Mouse (Mus musculus) megakaryocyte progenitor cell, adult 5-6 weeks (primary cell): Measurements from ENCODE around the gene Olfr370. TPM values are rescaled to one million over a fixed set of nuclear protein-coding genes. Genes with fewer than 3 reads are reported as not detected.
"Not testable (repeated sequence)": the region's sequence is repeated elsewhere in the genome, so short reads cannot be mapped to it uniquely, and the experiment has no call there.

Source experiments
- ATAC-seq: replicated peaks from 2 replicates; pipeline ENCODE4 v1.8.0; 2016; ENCODE audit warnings: mild to moderate bottlenecking, moderate TSS enrichment, inconsistent platforms; ENCODE audit not compliant: poor library complexity
- total RNA-seq, 2 experiments: library from RNA; stranded (forward) in 1 of 2; stranded (reverse) in 1 of 2; fragments of 157-497, 149-512 nt in 1 of 2; fragments of 200-1000 nt in 1 of 2; gene quantifications; 2 replicates each; pipeline versions ENCODE4 v1.2.3 to v1.2.4; 2015 to 2017

Gene Olfr370
- total RNA-seq (2015) (not detected in 2 replicates), total RNA-seq (2017) (not detected in 2 replicates)

DNA sequence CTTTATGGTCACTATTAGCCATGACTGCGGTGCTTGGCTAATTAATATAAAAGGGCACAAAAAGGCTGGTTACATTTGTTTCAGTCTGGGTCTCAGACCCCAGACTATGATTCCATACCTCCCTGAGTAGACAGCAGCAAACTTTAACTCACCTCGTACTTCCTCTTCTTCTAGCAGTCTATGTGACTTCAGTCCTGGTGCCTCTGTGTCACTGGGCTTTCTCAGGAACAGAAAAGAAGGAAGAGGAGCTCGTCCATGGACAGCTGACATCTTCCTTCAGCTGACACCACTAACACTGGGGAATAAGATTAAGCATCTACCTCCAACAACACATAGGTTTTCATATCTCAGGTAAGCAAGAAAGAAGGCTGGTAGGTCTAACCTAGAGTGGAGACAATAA, at the start of gene Olfr370:
Olfr370 (plus strand) TSS at position 45 of the 400 bp plus-strand sequence.
- no peak for ATAC-seq

DNA sequence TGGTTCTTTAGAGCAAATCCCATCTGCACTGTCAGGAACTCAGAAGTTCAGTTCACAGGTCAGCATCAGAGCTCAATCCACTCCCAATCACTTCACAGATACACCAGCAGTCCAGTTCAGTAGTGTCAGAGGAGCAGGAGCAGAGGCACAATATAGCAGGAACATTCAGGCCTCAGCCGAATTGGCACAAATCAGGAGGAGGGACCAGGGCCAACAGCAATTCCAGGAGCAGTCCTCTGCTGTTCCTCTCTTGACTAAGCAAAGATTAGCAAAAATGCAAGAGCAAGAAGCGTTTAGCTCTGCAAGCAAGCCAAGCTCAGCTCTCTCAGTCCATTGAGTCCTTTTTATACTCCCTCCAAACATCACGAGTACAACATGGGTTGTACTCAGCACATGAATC, 23.9 kb upstream of the Olfr370 start:
- no peak for ATAC-seq

DNA sequence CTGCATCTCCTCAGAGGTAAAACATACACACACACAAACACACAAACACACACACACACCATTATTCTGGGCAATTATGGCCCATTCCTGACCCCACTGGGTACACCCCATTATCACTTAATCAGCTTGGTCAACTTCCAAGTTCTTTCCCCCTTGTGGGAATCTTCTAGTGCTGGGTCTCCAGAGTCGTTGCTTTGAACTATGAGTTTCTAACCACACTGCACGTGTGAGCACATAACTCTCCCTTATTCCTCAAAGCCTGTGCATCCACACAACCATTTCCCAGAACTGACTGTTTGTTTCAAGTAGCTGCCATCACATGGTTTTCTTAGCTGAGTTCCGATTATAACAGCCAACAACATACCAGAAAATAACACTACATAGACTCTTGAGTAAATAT, 15.1 kb upstream of the Olfr370 start:
- ATAC-seq = no peak

DNA sequence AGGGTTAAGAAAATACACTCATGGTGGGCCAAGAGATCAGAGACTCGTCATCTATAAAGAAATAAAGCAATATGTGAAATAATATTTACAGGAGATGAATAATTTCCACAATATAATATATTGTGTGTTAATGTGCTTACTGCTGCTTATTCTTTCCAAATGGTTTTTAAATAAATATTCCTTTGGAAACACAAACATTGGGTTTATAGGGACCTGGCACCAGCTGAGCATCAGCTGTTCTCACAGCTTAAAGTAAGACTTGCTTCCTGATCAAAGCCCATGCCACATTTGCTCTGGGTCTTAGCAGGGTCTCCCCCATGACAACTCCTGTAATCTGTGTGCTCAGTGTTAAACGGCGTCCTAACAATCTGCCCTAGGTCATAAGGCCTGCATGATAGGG, 14.7 kb upstream of the Olfr370 start:
- not testable (repeated sequence) for ATAC-seq

DNA sequence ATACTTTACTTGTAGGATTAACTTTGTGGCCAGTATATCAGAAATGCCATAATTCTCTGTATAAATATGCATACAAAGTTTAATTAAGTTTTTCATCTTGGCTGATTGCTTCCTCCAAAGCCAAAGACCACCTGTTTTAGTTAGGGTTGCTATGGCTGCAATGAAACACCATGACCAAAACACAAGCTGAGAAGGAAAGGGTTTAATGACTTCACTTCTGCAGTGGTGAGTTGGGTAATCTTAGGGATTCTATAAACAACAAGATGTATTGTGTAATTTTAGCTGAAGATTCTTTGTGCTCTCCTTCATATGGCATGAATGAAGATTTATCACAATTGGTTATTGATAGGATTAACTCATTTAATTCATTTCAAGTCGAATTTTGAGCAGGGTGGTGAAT, 14.3 kb upstream of the Olfr370 start:
- no peak for ATAC-seq

DNA sequence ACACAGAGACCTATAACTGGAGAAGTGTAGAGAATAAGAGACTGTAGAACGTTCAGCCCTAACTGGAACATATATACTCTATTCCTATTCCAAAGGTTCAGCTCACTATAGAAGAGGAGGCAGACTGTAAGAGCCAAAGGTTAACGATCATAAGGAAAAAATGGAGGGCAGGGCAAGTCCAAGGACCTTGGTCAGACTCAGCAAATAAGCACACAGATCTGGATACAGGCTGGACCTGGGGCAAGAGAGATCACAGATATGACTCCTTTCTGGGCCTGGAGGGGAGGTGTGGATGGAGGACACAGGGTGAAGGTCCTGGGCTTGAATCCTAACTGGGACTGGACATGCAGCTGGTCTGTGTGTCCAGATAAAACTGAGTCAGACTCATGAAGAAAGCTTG, 778 bp upstream of the Olfr370 start:
- ATAC-seq = no peak

DNA sequence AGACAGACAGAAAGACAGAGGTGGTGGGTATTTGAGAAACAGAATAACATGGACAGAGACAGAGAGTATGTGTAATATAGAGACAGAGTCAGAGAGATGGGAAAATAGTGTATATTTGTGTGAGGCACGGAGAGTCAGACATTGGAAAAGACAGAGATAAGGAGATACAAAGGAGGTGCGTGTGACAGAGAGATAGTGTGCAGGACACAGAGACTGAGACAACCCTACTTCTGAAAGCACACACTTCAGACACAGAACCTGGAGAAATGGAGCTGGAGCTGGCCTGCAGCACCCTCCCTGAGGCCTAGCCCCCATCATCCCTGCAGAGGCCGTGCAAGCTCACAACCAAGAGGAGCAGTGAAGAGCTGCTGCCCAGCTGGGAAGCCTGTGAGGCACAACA, 27.1 kb downstream of the Olfr370 start:
- ATAC-seq = peak; percentile 14

DNA sequence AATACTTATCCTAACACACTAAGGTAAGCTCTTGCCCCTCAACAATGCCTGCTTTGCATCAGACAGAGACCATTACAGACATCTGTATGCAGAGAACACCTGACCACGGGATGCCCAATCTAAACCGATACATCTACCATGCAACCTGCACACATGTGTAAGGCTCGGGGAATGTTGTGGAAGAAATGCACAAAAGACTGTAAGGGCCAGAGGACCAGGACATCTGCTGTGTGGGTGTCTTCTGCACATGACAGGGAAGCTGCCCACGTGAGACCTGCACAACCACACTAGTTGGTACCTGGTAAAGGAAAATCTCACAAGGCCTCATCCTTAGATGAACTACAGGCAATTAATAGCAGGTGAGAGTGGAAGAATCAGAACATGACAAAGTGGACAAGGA, 27.7 kb downstream of the Olfr370 start:
- no peak for ATAC-seq

DNA sequence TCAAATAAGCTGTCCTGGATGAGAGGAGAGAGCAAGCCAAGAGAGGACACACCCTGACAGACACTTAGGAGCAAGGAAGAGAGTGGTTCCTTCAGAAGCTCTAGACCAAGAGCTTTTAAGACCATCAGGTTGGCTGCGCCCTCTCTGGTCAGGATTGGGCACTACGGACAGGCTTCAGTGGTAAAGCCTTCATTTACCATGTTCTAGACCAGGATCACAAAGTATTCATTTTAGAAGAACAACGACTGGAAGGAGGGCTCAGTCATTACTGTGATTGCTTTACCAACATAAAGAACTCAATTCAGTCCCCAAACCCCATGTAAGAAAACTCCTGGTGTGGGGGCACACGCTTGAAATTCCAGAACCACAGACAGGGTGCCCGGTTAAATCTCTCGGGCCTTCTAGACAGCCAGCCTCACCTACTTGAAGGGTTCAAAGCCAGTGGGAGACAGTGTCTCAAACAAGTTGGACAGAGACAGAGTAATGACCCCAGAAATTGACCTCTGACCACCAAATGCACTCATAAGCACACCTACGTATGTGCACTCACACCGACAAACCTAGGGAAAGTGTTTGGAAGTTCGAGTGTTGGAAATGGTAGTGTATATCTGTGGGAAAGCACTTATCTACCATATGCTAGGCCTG, 30.3 kb downstream of the Olfr370 start:
- peak; percentile 58 for ATAC-seq

DNA sequence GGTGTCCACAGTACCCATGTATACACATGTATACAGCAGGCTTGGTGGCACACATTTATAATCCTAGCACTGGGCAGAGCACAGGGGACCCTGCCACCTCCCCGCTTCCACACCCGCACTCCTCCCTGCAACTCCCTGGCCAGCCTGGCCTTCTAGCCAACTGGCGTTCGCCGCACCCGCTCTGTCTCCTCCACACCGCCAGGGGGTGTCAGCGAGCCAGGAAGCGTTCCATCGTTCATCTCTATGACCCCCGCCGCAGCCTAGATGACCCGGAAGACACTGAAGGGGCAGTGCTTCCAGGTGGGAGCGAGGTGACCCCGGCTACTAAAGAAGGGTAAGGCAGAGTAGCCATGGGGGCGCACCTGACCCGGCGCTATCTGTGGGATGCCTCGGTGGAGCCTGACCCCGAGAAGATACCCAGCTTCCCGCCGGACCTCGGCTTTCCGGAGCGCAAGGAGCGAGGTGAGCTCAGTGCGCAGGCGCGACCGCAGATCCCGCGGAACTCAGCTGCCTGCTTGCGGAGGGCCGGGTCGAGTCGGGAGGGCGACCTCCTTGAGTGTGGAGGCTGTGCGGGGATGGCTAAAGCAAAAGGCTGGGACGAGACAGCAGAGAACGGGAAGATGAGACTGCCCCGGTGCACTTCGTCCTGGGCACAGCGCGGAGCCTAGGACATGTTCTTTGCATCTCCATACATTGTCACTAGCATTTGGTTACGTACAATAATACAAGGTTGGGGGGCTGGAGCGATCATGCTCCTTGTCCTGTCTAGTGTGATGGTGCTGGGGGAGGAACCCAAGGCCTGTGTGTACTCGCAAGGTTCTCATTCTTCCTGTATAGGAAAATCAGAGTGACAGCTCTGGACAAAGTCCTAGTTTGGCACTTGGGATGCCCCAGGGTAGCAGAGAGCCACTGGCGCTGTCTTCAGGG, 31.2 kb downstream of the Olfr370 start, which contains the start of gene Ndufb7:
Ndufb7 (plus strand) TSS at position 203 of the 927 bp plus-strand sequence.
- ATAC-seq = peak; percentile 89

DNA sequence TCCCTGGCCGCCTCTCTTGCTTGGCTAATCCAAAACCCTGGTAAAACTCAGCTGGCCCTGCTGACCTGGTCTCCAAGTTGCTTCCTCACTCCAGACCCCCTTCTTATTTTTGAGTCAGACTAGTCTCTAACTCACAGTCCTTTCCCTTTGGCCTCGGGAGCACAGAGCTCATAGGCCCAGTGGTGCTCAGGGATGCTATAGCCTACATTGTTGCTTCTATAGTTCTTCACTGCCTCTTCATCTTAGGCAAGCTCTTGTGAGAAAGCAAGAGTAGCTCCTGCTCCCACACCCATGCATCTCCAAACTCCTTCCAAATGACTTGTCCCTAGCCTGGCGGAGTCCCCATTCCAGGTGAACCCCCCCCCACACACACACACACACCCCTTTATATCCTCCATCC, 32.1 kb downstream of the Olfr370 start:
- ATAC-seq = no peak

DNA sequence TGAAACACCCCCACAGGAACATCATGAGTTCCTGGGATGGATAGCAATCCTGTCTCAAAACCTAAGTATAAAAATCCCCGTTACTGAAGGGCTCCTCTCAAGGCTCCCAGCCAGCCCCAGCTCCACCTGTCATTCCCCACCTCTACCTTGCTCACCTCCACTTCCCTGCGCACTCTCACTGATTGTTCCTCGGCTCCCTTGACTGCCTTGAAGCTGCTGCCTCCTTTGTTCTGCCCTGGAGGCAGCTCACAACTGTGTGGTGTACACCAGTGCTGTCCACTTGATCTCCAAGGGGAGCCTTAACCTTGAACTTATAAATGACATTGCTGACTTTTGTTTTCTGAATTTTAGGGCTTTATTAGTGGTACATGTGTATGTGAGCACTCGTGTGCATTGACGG, 32.5 kb downstream of the Olfr370 start:
- no peak for ATAC-seq

DNA sequence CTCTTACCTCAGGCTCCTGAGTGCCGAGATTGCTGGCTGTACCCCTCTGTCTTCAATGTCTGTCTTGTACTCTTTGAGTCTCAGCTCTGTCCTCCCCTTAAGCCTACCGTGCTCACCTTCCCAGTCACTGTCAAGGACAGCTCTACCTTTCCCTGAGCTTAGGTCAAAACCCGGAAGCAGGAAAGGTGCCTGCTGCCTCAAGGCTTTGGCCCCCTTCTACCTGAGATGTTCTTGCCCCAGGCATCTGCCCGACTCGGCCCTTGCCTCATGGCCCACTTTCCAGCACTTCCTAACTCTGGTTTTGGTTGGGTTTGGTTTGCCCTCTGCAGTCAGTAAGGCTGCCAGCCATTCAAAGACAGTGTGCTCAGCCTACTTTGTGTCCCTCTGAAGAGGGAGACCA, 33.2 kb downstream of the Olfr370 start:
- ATAC-seq = no peak

DNA sequence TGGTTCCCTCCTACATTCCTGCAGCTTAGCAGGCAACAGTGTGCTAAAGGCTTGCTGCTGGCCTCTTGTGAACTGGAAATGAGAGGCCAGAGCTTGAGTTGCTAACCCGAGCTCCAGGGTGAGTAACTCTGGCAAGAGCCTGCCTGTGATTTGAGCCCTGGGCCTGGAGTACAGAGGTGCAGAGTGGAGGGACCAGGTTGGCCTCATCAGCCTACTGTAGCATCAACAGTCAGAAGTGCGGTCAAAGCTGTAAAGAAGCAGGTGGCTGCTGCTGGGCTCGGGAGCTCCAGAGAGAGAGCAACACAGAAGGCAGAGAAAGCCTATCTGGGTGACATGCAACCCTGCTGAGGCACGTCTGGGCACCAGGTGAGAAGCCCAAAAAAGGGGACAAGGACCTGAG, 33.6 kb downstream of the Olfr370 start:
- ATAC-seq = no peak

DNA sequence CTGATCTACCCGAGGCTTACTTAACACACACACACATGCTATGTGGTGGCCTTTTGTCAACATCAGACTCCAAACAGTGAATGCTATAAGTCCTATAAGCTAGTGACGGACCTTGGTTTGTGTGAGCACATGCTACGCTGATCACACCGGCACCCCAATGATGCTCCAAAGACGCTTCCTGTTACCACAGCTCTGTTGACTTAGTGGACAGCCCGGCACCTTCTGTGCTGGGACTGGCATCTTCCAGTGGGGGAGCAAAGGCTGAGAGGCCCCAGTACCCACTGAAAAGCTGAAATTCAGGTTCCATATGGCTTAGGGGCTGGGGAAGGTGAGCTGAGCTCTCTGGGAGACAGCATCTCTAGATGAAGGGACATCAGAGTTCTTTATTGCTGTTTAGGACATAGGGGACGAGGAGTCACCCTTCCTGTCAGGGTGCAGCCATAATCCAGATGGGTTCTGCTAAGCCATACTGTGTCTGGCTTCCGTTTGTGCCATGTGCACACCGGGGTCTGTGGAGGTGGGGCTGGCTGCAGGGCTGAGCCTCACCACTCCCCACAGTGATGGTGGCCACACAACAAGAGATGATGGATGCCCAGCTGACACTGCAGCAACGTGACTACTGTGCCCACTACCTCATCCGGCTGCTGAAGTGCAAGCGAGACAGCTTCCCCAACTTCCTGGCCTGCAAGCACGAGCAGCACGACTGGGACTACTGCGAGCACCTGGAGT, 34.9 kb downstream of the Olfr370 start:
- ATAC-seq = no peak

DNA sequence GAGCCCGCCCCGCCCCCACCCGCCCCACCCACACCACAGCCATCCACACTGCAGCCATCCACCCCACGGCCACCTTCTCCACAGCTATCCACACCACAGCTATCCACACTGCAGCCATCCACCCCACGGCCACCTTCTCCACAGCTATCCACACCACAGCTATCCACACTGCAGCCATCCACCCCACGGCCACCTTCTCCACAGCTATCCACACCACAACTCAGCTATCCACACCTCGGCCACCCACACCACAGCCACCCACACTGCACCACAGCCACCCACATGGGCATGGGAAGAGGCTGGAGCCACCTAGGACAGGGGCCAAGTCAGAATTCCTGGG, 35.4 kb downstream of the Olfr370 start:
- not testable (repeated sequence) for ATAC-seq

DNA sequence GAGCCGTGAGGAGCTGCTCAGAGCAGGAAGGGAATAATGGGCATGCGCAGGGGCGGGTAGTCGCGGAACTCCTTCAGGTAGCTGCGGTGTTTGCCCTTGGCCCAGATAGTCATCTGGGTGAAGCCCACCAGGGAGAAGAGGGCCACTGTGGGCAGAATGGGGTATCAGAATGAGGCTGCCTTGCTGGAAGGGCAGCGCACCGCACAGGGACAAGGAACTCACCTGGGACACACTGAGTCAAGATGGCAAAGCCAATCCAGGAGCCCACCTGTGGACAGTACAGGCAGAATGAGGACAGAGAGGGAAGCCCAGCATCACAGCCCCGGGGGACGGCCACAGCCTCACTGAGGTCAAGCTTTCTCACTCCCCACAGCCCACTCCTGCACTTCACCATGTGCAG, 36.2 kb downstream of the Olfr370 start:
- no peak for ATAC-seq

DNA sequence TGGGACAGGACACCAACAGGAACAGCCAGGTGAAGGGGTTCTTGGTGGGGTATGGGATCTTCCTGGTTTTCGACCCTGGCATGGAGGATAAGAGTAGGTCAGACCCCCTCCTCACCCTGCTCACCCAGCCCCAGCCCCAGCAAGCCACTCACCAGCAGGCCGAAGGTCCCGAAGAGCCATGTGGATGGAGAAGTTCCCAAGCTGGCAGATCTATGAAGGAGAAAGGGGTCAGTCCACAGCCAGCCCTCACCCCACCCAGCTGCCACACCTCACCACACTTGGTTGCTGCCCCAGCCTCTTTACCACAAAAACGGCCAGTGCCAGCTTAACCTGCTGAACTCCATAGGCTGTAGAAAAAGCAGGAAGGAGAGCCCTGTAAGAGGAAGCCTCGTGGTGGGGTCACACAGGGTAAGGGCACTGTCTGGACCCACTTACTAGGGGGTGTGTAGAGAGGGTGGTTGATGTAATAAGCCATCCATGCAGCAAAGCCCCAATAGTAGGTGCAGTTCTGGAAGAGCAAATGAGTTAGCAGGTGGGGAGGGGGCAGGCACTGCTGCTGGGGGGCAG, 36.7 kb downstream of the Olfr370 start:
- peak; percentile 52 for ATAC-seq

DNA sequence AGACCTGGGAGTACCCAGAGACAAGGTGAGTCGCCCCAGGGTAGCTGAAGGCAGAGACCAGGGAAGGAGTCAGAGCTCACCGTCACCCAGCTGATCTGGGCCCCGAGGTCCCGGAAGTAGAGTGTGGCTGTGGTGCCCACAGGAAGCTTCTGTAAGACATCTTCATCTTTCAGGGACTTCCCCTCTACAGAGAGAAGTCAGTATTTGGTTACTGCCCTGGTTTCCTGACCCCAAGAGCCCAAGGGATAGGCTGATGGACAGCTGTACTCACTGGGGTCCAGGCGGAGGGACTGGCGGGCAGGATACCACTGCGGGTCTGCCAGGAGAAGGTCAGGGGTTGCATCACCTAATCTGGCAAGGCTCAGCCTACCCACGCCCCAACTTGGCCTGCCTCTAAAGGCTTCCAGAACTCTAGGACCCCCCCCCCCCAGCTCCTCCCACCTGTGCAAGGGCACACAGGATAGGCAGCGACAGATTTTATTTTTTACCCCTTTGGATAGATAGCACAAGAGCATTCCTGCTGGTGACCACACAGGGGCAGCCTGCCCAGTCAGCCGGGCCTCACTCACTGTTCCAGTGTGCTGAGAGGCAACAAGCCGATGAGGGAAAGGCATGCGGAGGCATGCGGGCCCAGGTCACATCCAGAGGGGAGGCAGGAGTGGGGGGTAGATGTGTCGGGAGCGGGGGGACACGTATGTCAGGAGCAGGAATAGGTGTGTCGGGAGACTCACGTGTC, 37.7 kb downstream of the Olfr370 start:
- peak; percentile 74 for ATAC-seq

DNA sequence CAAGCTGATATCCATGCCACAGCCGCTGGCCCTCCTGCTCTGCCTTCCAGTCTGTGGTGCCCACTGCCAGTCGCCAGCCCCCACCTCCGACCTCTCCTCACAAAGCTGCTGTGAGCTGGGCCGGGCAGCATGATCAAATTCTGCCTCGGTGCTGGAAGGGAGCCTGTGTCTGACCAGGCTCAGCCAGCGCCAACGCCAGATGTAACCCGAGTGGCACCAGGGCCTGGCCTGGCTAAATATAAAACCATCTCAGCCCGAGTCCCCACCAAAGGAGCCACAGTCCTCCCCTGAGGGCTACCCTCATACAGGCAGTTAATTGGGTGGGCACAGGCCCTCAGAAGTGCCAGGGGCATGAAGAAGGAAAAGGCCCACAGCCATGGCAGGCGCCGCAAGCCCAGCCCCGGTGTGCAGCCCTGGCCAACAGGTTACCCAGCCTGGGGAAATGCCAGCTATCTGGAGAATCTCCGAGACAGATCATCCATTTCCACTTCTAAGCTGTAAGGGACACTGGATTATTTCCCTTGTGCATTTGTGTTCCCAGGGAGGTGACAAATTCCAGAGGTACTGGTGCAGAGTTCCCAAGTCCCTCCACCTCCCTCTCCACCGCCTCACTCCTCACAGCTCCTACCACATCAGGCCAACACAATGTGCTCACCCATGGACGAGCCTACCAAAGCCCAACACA, 39.2 kb downstream of the Olfr370 start:
- no peak for ATAC-seq
